Mouse (Mus musculus) lung, embryonic 16.5 days (tissue): ENCODE data around the gene Eif3g. TPM values are rescaled to one million over a fixed set of nuclear protein-coding genes. Genes with fewer than 3 reads are reported as not detected.

Experiments
- ATAC-seq: fragments of 200-750 bp; cut with Nextera tagmentation; 2 replicates; pipeline ENCODE4 v1.8.0; 2017; ENCODE audit warnings: low read depth, mild to moderate bottlenecking, moderate library complexity
- H3K27ac ChIP-seq: fragments of 300-500 bp; sonication (generic); 2 replicates; pipeline ENCODE4 v1.5.1; 2014; ENCODE audit warnings: mild to moderate bottlenecking, control low read depth, low read length
- H3K27me3 ChIP-seq: fragments of 300-500 bp; sonication (generic); 2 replicates; pipeline ENCODE4 v1.6.1; 2014; ENCODE audit warnings: low read depth, low read length, mixed read lengths; ENCODE audit not compliant: control insufficient read depth, insufficient read depth
- H3K36me3 ChIP-seq: fragments of 300-500 bp; sonication (generic); 2 replicates; pipeline ENCODE4 v1.6.1; 2014; ENCODE audit warnings: low read length; ENCODE audit not compliant: control insufficient read depth, insufficient read depth
- H3K4me1 ChIP-seq: fragments of 300-500 bp; sonication (generic); replicated peaks from 2 replicates; pipeline ENCODE4 v1.6.1; 2014; ENCODE audit warnings: low read length, mixed read lengths; ENCODE audit not compliant: control insufficient read depth, insufficient read depth
- H3K4me2 ChIP-seq: fragments of 300-500 bp; sonication (generic); 2 replicates; pipeline ENCODE4 v1.6.1; 2014; ENCODE audit warnings: low read depth, low read length, control low read depth
- H3K4me3 ChIP-seq: fragments of 300-500 bp; sonication (generic); 2 replicates; pipeline ENCODE4 v1.5.1; 2014; ENCODE audit warnings: mild to moderate bottlenecking, low read length, control low read depth
- H3K9ac ChIP-seq: fragments of 300-500 bp; sonication (generic); 2 replicates; pipeline ENCODE4 v1.6.1; 2014; ENCODE audit warnings: low read length, control low read depth
- H3K9me3 ChIP-seq: fragments of 300-500 bp; sonication (generic); 2 replicates; pipeline ENCODE4 v1.6.1; 2016; ENCODE audit warnings: low read length; ENCODE audit not compliant: control insufficient read depth
- WGBS: fragments of 180-500 bp; shearing (Covaris S2); extraction: QIAGEN DNeasy Blood & Tissue Kit; methylation state at CpG from one replicate; pipeline ENCODE4 v1.1.7; 2014; 5-methylcytosine and 5-hydroxymethylcytosine counted together
- polyA plus RNA-seq: library from polyadenylated mRNA; unstranded; fragments of >200 nt; fragmentation: Nextera tagmentation; extraction: Ambion mirVana; gene quantifications from 2 replicates; pipeline ENCODE4 v1.2.1, GENCODE M21; 2015

The Eif3g gene
- polyA plus RNA-seq, 1 experiment from 2014 or later, result 258 TPM

GRCm38 (mm10) chr9:20869246-20869645 lies 29.2 kb downstream of the Eif3g start:
- 3% methylated on average over 19 of the region's 19 CpGs for WGBS
- peak overlapping the region; percentile 67 for H3K4me3 ChIP-seq
- peak overlapping the region; percentile 67 for H3K4me2 ChIP-seq
- peaks cover 5% of the 10 kb centered on the region; the same call in 1 of the 2 replicates for H3K4me1 ChIP-seq
- peaks cover 8% of the 10 kb centered on the region; the same call in 1 of the 2 replicates for H3K27me3 ChIP-seq
- H3K9me3 ChIP-seq, result no peaks in the 10 kb centered on the region
- no peaks in the 10 kb centered on the region for H3K36me3 ChIP-seq
- no peak overlapping the region for H3K27ac ChIP-seq
- ATAC-seq, result no peak; the same call in 1 of the 2 replicates
- peak overlapping the region; percentile 71 for H3K9ac ChIP-seq

GRCm38 (mm10) chr9:20868448-20869001 lies 29.9 kb downstream of the Eif3g start, which contains the start of gene A230050P20Rik:
Gene A230050P20Rik (plus strand): TSS chr9:20868642.
- WGBS, result 7% methylated on average over 53 of the region's 53 CpGs
- Histone ChIP-seq H3K9me3 (no peaks in the 10 kb centered on the region), H3K27ac (no peak within 1 kb of the TSS), H3K9ac (peak within 1 kb of the TSS; percentile 71), H3K27me3 (peaks cover 8% of the 10 kb centered on the region; the same call in 1 of the 2 replicates), H3K4me3 (peak within 1 kb of the TSS; percentile 67), H3K36me3 (no peaks in the 10 kb centered on the region), H3K4me2 (peak within 1 kb of the TSS; percentile 67), H3K4me1 (peaks cover 5% of the 10 kb centered on the region; the same call in 1 of the 2 replicates)
- ATAC-seq, result peak; percentile 76

GRCm38 (mm10) chr9:20866879-20867278 lies 31.5 kb downstream of the Eif3g start:
- Histone ChIP-seq H3K4me3 (no peak overlapping the region), H3K4me1 (peaks cover 5% of the 10 kb centered on the region; the same call in 1 of the 2 replicates)
- 55% methylated on average over 3 of the region's 3 CpGs for WGBS

GRCm38 (mm10) chr9:20862225-20862624 lies 36.2 kb downstream of the Eif3g start:
- no peaks in the 10 kb centered on the region for H3K9me3 ChIP-seq
- no peaks in the 10 kb centered on the region for H3K27me3 ChIP-seq
- no peak overlapping the region for H3K9ac ChIP-seq
- no peak for ATAC-seq
- no peak overlapping the region for H3K4me3 ChIP-seq
- no peaks in the 10 kb centered on the region for H3K4me1 ChIP-seq
- 53% methylated on average over 4 of the region's 4 CpGs for WGBS
- H3K36me3 ChIP-seq, result no peaks in the 10 kb centered on the region
- no peak overlapping the region for H3K27ac ChIP-seq
- no peak overlapping the region for H3K4me2 ChIP-seq

More at GRCm38 (mm10) chr9:20866879-20867278, 31.5 kb downstream of the Eif3g start:
- Histone ChIP-seq H3K36me3 (no peaks in the 10 kb centered on the region), H3K9me3 (no peaks in the 10 kb centered on the region), H3K27ac (no peak overlapping the region), H3K27me3 (peaks cover 8% of the 10 kb centered on the region; the same call in 1 of the 2 replicates), H3K4me2 (no peak overlapping the region), H3K9ac (no peak overlapping the region)
- no peak for ATAC-seq

GRCm38 (mm10) chr9:20861821-20862220 lies 36.6 kb downstream of the Eif3g start:
- Histone ChIP-seq H3K9me3 (no peaks in the 10 kb centered on the region), H3K4me2 (no peak overlapping the region), H3K9ac (no peak overlapping the region), H3K4me3 (no peak overlapping the region), H3K4me1 (no peaks in the 10 kb centered on the region), H3K27me3 (no peaks in the 10 kb centered on the region), H3K36me3 (no peaks in the 10 kb centered on the region), H3K27ac (no peak overlapping the region)
- WGBS, result 8% methylated on average over 4 of the region's 4 CpGs
- ATAC-seq, result no peak

GRCm38 (mm10) chr9:20859926-20860325 lies 38.5 kb downstream of the Eif3g start:
- Histone ChIP-seq H3K9me3 (no peaks in the 10 kb centered on the region), H3K4me2 (no peak overlapping the region), H3K27ac (no peak overlapping the region), H3K4me1 (no peaks in the 10 kb centered on the region), H3K4me3 (no peak overlapping the region), H3K36me3 (no peaks in the 10 kb centered on the region), H3K27me3 (no peaks in the 10 kb centered on the region), H3K9ac (no peak overlapping the region)
- 37% methylated on average over 6 of the region's 6 CpGs for WGBS
- no peak for ATAC-seq

GRCm38 (mm10) chr9:20857131-20857530 lies 41.3 kb downstream of the Eif3g start:
- Histone ChIP-seq H3K9me3 (no peaks in the 10 kb centered on the region), H3K4me1 (no peaks in the 10 kb centered on the region), H3K4me3 (no peak overlapping the region), H3K4me2 (no peak overlapping the region), H3K27ac (no peak overlapping the region), H3K27me3 (no peaks in the 10 kb centered on the region), H3K9ac (no peak overlapping the region), H3K36me3 (no peaks in the 10 kb centered on the region)
- WGBS, result 5% methylated on average over 6 of the region's 6 CpGs
- no peak for ATAC-seq

- H3K36me3 ChIP-seq, result no peaks in the 10 kb centered on the region
- H3K9ac ChIP-seq, result no peak overlapping the region
- WGBS, result 85% methylated on average over 2 of the region's 2 CpGs
- ATAC-seq, result no peak
- no peaks in the 10 kb centered on the region for H3K27me3 ChIP-seq
- no peaks in the 10 kb centered on the region for H3K9me3 ChIP-seq
- no peak overlapping the region for H3K27ac ChIP-seq
- no peak overlapping the region for H3K4me2 ChIP-seq
- H3K4me1 ChIP-seq, result no peaks in the 10 kb centered on the region
- H3K4me3 ChIP-seq, result no peak overlapping the region
Observed at GRCm38 (mm10) chr9:20850179-20850578, 48.2 kb downstream of the Eif3g start.
